Mouse (Mus musculus) adrenal gland, adult 10 weeks (tissue): ENCODE data around the gene Pelo. TPM values are rescaled to one million over a fixed set of nuclear protein-coding genes. Genes with fewer than 3 reads are reported as not detected.

Experiments used
- polyA plus RNA-seq: library from polyadenylated mRNA; stranded (reverse); fragments of 350-450 nt; fragmentation: Illumina TruSeq; extraction: RNeasy Lipid Tissue Mini Kit (QIAGEN cat#74804); gene quantifications from one replicate; pipeline ENCODE4 v1.2.3, GENCODE M21; 2014; ENCODE audit warnings: low read depth, low replicate concordance

The Pelo gene
- polyA plus RNA-seq, result 0.47 TPM

GRCm38 (mm10) chr13:115090069-115090976 is at the start of gene Pelo:
Pelo (minus strand) TSS chr13:115090186.

DNA sequence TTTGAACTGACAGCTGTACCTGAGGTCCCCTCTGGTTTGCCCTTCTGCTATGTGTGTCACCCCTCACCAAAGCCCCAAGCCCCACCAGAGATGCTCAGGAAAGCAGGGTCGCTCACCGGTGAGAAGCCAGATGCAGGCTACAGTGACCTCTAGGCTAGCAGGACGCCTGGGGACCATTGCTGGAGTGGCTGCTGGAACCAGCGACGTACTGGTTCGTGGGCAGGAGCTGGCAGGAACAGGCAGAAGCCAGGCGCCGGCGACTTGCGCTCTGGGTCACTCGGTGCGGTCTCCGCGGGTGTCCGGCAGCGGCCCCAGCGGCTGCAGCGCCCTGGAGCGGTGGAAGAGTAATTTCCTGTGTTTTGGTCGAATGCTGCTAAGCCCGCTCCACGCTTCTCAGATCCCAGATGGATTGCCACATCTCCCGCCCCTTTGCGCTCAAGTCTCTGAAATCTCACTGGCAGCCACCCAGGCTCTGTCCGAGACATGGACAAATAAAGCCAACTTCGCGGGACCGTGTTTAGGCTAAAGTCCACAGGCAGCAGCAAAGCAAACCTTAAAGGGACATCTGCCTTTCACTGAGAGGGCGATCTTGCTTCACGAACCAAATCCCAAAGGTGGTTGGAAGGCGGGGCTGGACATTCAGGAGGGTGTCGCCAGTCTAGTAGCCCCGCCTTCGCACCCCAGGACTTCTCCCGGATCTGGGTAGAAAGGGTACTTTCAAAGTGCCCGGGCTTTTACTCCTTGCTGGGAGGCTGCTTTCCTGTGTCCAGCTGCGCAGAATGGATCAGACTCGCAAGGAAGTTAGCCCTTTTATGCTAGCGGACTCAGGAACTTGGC is 11.6 kb upstream of the Pelo start, which contains the start of the genes Gm49395 and Itga1:
TSS of gene Gm49395 (minus strand) at position 567 of the 837 bp plus-strand sequence.
TSS of gene Itga1 (minus strand) at position 610 of the 837 bp plus-strand sequence.

Other genes starting within 250 kb of the Pelo start
- 6.6 TPM for gene Itga2, start 158.1 kb downstream of the Pelo start, polyA plus RNA-seq
- 4.6 TPM for gene Gm49395, start 11.7 kb upstream of the Pelo start, polyA plus RNA-seq
- gene Itga1, start 11.8 kb upstream of the Pelo start, polyA plus RNA-seq, result 48.2 TPM